Mouse (Mus musculus) forebrain, embryonic 11.5 days (tissue): ENCODE results near the gene Rab17. TPM values are rescaled to one million over a fixed set of nuclear protein-coding genes. Genes with fewer than 3 reads are reported as not detected.

ENCODE experiments used
- ATAC-seq: fragments of 200-750 bp; cut with Nextera tagmentation; replicated peaks from 2 replicates; pipeline ENCODE4 v1.8.0; 2017; ENCODE audit warnings: moderate TSS enrichment; ENCODE audit not compliant: low FRiP score
- DNase-seq: peaks from one replicate; pipeline ENCODE4 v3.0.0-alpha.2; 2017; ENCODE audit warnings: low spot score
- H3K27ac ChIP-seq: fragments of 300-500 bp; sonication (generic); 2 replicates; pipeline ENCODE4 v1.5.1; 2014; ENCODE audit warnings: low read depth, low read length
- H3K27me3 ChIP-seq: fragments of 300-500 bp; sonication (generic); 2 replicates; pipeline ENCODE4 v1.6.1; 2014; ENCODE audit warnings: mild to moderate bottlenecking, low read length, mixed read lengths; ENCODE audit not compliant: control insufficient read depth, insufficient read depth
- H3K36me3 ChIP-seq: fragments of 300-500 bp; sonication (generic); 2 replicates; pipeline ENCODE4 v1.6.1; 2014; ENCODE audit warnings: mild to moderate bottlenecking, low read length, moderate library complexity, mixed read lengths; ENCODE audit not compliant: control insufficient read depth, insufficient read depth
- H3K4me1 ChIP-seq: fragments of 300-500 bp; sonication (generic); replicated peaks from 2 replicates; pipeline ENCODE4 v1.6.1; 2014; ENCODE audit warnings: low read length, mixed read lengths; ENCODE audit not compliant: control insufficient read depth, insufficient read depth
- H3K4me2 ChIP-seq: fragments of 300-500 bp; sonication (generic); 2 replicates; pipeline ENCODE4 v1.6.1; 2014; ENCODE audit warnings: low read depth, mild to moderate bottlenecking, low read length, moderate library complexity, mixed read lengths; ENCODE audit not compliant: severe bottlenecking
- H3K4me3 ChIP-seq: fragments of 300-500 bp; sonication (generic); 2 replicates; pipeline ENCODE4 v1.5.1; 2014; ENCODE audit warnings: low read depth, low read length
- H3K9ac ChIP-seq: fragments of 300-500 bp; sonication (generic); 2 replicates; pipeline ENCODE4 v1.6.1; 2014; ENCODE audit warnings: low read length
- H3K9me3 ChIP-seq: fragments of 300-500 bp; sonication (generic); 2 replicates; pipeline ENCODE4 v1.6.1; 2016; ENCODE audit warnings: low read length, mixed read lengths; ENCODE audit not compliant: control insufficient read depth
- WGBS: fragments of 180-500 bp; shearing (Covaris S2); extraction: QIAGEN DNeasy Blood & Tissue Kit; methylation state at CpG from one replicate; pipeline ENCODE4 v1.1.7; 2014; 5-methylcytosine and 5-hydroxymethylcytosine counted together
- polyA plus RNA-seq: library from polyadenylated mRNA; unstranded; fragments of >200 nt; fragmentation: Nextera tagmentation; extraction: Ambion mirVana; gene quantifications from 2 replicates; pipeline ENCODE4 v1.2.1, GENCODE M21; 2014

Rab17 gene
- polyA plus RNA-seq, 1 experiment from 2014 or later: not detected

GRCm38 (mm10) chr1:90956245-90957096, 13.0 kb downstream of the Rab17 start:
- peak; percentile 58; the same call in 1 of the 2 replicates for ATAC-seq
- WGBS: 36% methylated on average over 7 of the region's 7 CpGs
- peak; percentile 80 for DNase-seq
- Histone ChIP-seq H3K27me3 (no peaks in the 10 kb centered on the region), H3K9me3 (no peaks in the 10 kb centered on the region), H3K9ac (no peak overlapping the region), H3K4me1 (no peaks in the 10 kb centered on the region), H3K4me2 (no peak overlapping the region), H3K27ac (no peak overlapping the region), H3K4me3 (no peak overlapping the region), H3K36me3 (no peaks in the 10 kb centered on the region)

DNA sequence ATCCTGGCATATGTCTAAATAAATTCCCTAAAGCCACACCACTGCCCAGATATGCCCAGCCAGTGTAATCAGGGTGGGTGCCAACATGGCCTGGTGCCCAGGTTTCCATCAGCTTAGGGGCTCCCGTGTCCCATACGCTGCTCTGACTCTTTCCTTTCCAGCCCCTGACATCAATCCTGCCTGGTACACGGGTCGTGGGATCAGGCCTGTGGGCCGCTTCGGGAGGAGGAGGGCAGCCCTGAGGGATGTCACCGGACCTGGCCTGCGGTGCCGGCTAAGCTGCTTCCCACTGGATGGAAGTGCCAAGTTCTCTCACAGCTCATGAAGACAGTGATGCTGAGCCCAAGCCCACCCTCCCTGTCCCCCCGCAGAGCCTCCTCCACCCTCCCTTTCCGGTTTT, 15.8 kb downstream of the Rab17 start:
- Histone ChIP-seq H3K27ac (no peak overlapping the region), H3K4me1 (no peaks in the 10 kb centered on the region), H3K9me3 (no peaks in the 10 kb centered on the region), H3K4me2 (no peak overlapping the region), H3K27me3 (no peaks in the 10 kb centered on the region), H3K9ac (no peak overlapping the region), H3K36me3 (no peaks in the 10 kb centered on the region), H3K4me3 (no peak overlapping the region)
- DNase-seq: no peak
- ATAC-seq: no peak
- WGBS: 85% methylated on average over 11 of the region's 11 CpGs

DNA sequence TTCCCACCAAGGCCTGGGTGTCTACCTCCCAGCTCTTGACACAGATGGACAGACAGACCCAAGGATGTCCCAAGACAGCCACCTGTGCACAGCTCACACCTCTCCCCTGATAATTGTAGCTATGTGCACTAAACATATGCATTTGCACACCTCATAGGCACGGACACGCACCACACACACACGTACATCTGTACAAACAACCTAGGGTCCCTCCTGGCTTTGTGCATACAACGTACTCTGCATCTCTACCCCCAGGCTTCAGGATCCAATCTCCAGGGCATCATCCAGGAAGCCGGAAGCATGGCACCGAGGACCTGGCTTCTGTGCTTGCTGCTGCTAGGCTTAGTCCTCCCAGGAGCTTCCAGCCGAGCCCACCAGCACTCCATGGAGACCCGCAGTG, 16.7 kb downstream of the Rab17 start, which contains the start of gene Prlh:
Gene Prlh (plus strand): TSS at position 301 of the 400 bp plus-strand sequence.
- WGBS: 86% methylated on average over 8 of the region's 8 CpGs
- DNase-seq (no peak), ATAC-seq (no peak)
- Histone ChIP-seq H3K27ac (no peak within 1 kb of the TSS), H3K4me2 (no peak within 1 kb of the TSS), H3K36me3 (no peaks in the 10 kb centered on the region), H3K4me1 (no peaks in the 10 kb centered on the region), H3K4me3 (no peak within 1 kb of the TSS), H3K9ac (no peak within 1 kb of the TSS), H3K9me3 (no peaks in the 10 kb centered on the region), H3K27me3 (no peaks in the 10 kb centered on the region)

DNA sequence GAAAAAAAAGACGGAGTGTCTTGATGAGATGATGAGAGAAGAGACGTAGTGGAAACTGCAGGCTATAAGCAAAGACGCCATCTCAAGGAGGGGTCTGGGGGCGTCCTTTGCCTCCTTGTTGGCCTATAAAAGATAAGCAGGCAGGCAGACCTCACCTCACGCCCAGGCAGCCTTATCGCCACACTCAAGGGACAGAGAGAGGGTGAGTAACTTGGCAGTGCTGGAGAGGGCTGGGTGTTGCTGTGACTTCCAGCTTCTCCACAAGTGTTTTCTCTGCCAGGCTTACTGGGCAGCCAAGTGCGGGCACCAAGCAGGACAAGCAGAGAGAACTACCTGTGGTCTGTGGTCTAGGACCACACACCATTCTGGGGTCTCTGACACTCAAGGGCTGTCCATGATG, 17.8 kb downstream of the Rab17 start:
- Histone ChIP-seq H3K27ac (no peak overlapping the region), H3K36me3 (no peaks in the 10 kb centered on the region), H3K27me3 (no peaks in the 10 kb centered on the region), H3K4me3 (no peak overlapping the region), H3K9me3 (no peaks in the 10 kb centered on the region), H3K4me2 (no peak overlapping the region), H3K9ac (no peak overlapping the region), H3K4me1 (no peaks in the 10 kb centered on the region)
- WGBS: 85% methylated on average over 7 of the region's 7 CpGs
- no peak for ATAC-seq
- no peak for DNase-seq

- no peak for DNase-seq
- Histone ChIP-seq H3K4me1 (no peaks in the 10 kb centered on the region), H3K4me3 (no peak overlapping the region), H3K9me3 (no peaks in the 10 kb centered on the region), H3K4me2 (no peak overlapping the region), H3K9ac (no peak overlapping the region), H3K27me3 (no peaks in the 10 kb centered on the region), H3K36me3 (no peaks in the 10 kb centered on the region), H3K27ac (no peak overlapping the region)
- no peak for ATAC-seq
- WGBS: 79% methylated on average over 9 of the region's 9 CpGs
Observed at GRCm38 (mm10) chr1:90949309-90949708, 20.2 kb downstream of the Rab17 start.

DNA sequence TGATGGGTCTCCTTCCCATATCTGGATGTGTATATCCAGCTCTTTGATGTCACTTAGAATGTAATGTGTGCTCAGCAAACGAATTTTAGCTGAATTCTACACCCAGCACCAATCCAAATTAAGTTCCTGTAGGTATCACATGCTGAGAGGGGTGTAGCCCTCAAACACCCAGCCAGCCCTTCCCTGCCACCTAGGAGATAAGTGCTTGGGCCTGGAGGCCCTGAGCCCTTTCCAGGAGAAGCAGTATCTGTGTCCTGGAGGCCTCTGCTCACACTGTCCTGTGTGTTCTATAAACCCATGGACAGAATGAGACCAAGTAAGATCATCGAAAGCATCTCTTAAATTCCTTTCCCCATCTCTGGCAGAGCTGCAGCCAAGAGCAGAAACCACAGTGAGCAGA, 22.2 kb downstream of the Rab17 start:
- Histone ChIP-seq H3K4me1 (no peaks in the 10 kb centered on the region), H3K36me3 (no peaks in the 10 kb centered on the region), H3K4me2 (no peak overlapping the region), H3K4me3 (no peak overlapping the region), H3K27ac (no peak overlapping the region), H3K9me3 (no peaks in the 10 kb centered on the region), H3K9ac (no peak overlapping the region), H3K27me3 (no peaks in the 10 kb centered on the region)
- ATAC-seq (no peak), DNase-seq (no peak)
- WGBS: 63% methylated on average over 2 of the region's 2 CpGs

- H3K9ac ChIP-seq: no peak overlapping the region
- H3K9me3 ChIP-seq: no peaks in the 10 kb centered on the region
- WGBS: 61% methylated on average over 10 of the region's 10 CpGs
- no peak overlapping the region for H3K27ac ChIP-seq
- no peaks in the 10 kb centered on the region for H3K27me3 ChIP-seq
- DNase-seq (no peak), ATAC-seq (no peak)
- no peak overlapping the region for H3K4me3 ChIP-seq
- no peaks in the 10 kb centered on the region for H3K4me1 ChIP-seq
- no peak overlapping the region for H3K4me2 ChIP-seq
- no peaks in the 10 kb centered on the region for H3K36me3 ChIP-seq
Observed at GRCm38 (mm10) chr1:90945171-90945570, 24.3 kb downstream of the Rab17 start.

GRCm38 (mm10) chr1:90939980-90940379, 29.5 kb downstream of the Rab17 start:
- ATAC-seq: no peak
- Histone ChIP-seq H3K4me1 (no peaks in the 10 kb centered on the region), H3K9me3 (no peaks in the 10 kb centered on the region), H3K27ac (no peak overlapping the region), H3K4me3 (no peak overlapping the region), H3K4me2 (no peak overlapping the region), H3K36me3 (no peaks in the 10 kb centered on the region), H3K27me3 (no peaks in the 10 kb centered on the region), H3K9ac (no peak overlapping the region)
- 79% methylated on average over 4 of the region's 4 CpGs for WGBS
- DNase-seq: no peak

DNA sequence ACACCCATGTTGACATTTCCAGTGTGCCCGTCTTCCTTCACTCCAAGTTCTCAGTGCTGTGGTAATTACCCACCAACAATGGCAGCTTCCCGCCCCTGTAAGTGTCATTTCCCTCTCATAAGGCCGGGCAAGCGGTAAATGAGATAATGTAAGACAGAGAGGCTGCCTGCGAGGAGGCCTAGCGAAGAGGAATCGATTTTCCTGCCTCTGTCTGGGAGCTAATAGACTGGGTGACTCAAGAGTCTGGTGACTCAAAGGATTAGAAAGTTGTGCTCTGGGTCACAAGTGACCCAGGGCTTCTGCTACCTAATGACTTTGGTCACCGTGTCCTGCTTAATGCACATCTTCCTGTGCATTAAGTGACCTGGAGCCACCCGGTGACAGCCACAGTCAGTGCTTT, 32.5 kb downstream of the Rab17 start:
- WGBS: 66% methylated on average over 9 of the region's 9 CpGs

More for the DNA sequence above, 32.5 kb downstream of the Rab17 start:
- Histone ChIP-seq H3K27me3 (no peaks in the 10 kb centered on the region), H3K9ac (no peak overlapping the region), H3K27ac (no peak overlapping the region), H3K36me3 (no peaks in the 10 kb centered on the region), H3K4me1 (no peaks in the 10 kb centered on the region), H3K9me3 (no peaks in the 10 kb centered on the region), H3K4me2 (no peak overlapping the region), H3K4me3 (no peak overlapping the region)
- no peak for ATAC-seq
- DNase-seq: no peak
